Mouse (Mus musculus): ENCODE results near the gene Alk.

GRCm38 (mm10) chr17:71831960-71832359 is 772.5 kb downstream of the Alk start:
- TF ChIP-seq CTCF (IDR thresholded peaks at IDR 0.05; ENCODE audit: low read depth) (peak; percentile 61), EP300 (optimal IDR thresholded peaks at IDR 0.05) (no peak)
